Mouse (Mus musculus) ovary, postnatal 14 days (tissue): ENCODE data around the gene Rgs13.
"Not testable (repeated sequence)": the region's sequence is repeated elsewhere in the genome, so short reads cannot be mapped to it uniquely, and the experiment has no call there.

Experiments
- DNase-seq: peaks from one replicate; pipeline ENCODE4 v3.0.0; 2022; ENCODE audit warnings: low spot score

Gene Rgs13

GRCm38 (mm10) chr1:144151401-144152183 is 25.6 kb downstream of the Rgs13 start:
- DNase-seq: no peak

GRCm38 (mm10) chr1:144149997-144150396 is 27.2 kb downstream of the Rgs13 start:
- no peak for DNase-seq

GRCm38 (mm10) chr1:144141398-144141797 is 35.8 kb downstream of the Rgs13 start:
- DNase-seq: not testable (repeated sequence)

- no peak for DNase-seq
Measured at GRCm38 (mm10) chr1:144139847-144140246, 37.3 kb downstream of the Rgs13 start.

GRCm38 (mm10) chr1:144127965-144128364 is 49.2 kb downstream of the Rgs13 start:
- no peak for DNase-seq

- no peak for DNase-seq
Measured at GRCm38 (mm10) chr1:144120042-144120441, 57.1 kb downstream of the Rgs13 start.

GRCm38 (mm10) chr1:144119456-144119855 is 57.7 kb downstream of the Rgs13 start:
- no peak for DNase-seq

- no peak for DNase-seq
Measured at GRCm38 (mm10) chr1:144115848-144116727, 61.1 kb downstream of the Rgs13 start.

- no peak for DNase-seq
Measured at GRCm38 (mm10) chr1:144113438-144114074, 63.6 kb downstream of the Rgs13 start.

- no peak for DNase-seq
Measured at GRCm38 (mm10) chr1:144112946-144113345, 64.2 kb downstream of the Rgs13 start.

GRCm38 (mm10) chr1:144098587-144099258 is 78.4 kb downstream of the Rgs13 start:
- no peak for DNase-seq

GRCm38 (mm10) chr1:144090410-144090809 is 86.8 kb downstream of the Rgs13 start:
- DNase-seq: no peak
